In the genomic region with DNA sequence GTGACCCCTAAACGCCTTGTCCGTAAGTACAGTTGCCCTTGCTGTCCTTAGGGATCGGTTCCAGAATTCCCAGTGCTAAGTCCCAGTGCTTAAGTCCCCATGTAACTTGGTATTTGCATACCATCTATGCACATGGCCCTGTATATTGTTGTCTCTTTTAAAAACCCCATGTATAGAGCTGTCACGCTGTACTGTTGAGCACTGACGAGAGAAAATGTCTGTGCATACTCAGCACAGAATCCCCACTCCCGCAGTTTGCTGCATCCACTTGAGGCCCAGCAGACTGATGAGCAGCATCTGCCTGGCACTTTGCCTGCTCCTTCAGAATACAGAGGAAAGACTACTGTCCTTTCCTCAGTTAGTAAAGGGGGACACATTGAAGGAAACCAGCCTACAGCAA, we compare ENCODE assay signal across 14 mouse cellular contexts. TPM values are rescaled to one million over a fixed set of nuclear protein-coding genes. Genes with fewer than 3 reads are reported as not detected.
DNase-seq lines count a peak whose midpoint lies in the region; ATAC-seq and TF ChIP-seq lines count a peak whose summit lies in the region.
"Had no signal": no experiment of that assay in that cellular context is flagged by ENCODE, and none has a peak within 500 bp of the region (broad histone marks: within the 10 kb centered on the region; RNA-seq: fewer than 3 reads in every experiment).

No protein-coding gene starts in this region.

- H3K4me2 ChIP-seq in forebrain, embryonic 15.5 days (replicated peaks) = no peak overlapping the region
- H3K4me2 ChIP-seq in hindbrain, postnatal 0 days (ENCODE audit: low read depth, low read length) = peak overlapping the region; percentile 40
- H3K4me2 ChIP-seq in neural tube, embryonic 13.5 days = peak overlapping the region; percentile 35
- H3K4me2 ChIP-seq: limb, embryonic 13.5 days had no signal

- H3K27ac ChIP-seq in forebrain, embryonic 10.5 days = peak overlapping the region; percentile 71; the same call in 1 of the 2 replicates
- H3K27ac ChIP-seq in forebrain, embryonic 15.5 days (replicated peaks) = peak overlapping the region; percentile 77; the same call in 1 of the 2 replicates
- peak overlapping the region; percentile 75 for H3K27ac ChIP-seq in hindbrain, postnatal 0 days
- H3K27ac ChIP-seq in neural tube, embryonic 13.5 days (replicated peaks) = peak overlapping the region; percentile 84
- H3K27ac ChIP-seq: limb, embryonic 13.5 days had no signal

- 91% methylated on average over 6 of the region's 6 CpGs for WGBS in forebrain, embryonic 10.5 days
- 43% methylated on average over 6 of the region's 6 CpGs for WGBS in forebrain, embryonic 15.5 days
- WGBS in hindbrain, postnatal 0 days = 52% methylated on average over 6 of the region's 6 CpGs
- 48% methylated on average over 6 of the region's 6 CpGs for WGBS in neural tube, embryonic 13.5 days
- 85% methylated on average over 6 of the region's 6 CpGs for WGBS in lung, adult 2 months

- no peak overlapping the region for H3K4me3 ChIP-seq in forebrain, embryonic 10.5 days
- H3K4me3 ChIP-seq in forebrain, embryonic 15.5 days = no peak overlapping the region
- peak overlapping the region; percentile 15 for H3K4me3 ChIP-seq in hindbrain, postnatal 0 days (ENCODE audit: low read length)
- no peak overlapping the region for H3K4me3 ChIP-seq in neural tube, embryonic 13.5 days
- no peak overlapping the region for H3K4me3 ChIP-seq in lung, adult 2 months (replicated peaks; ENCODE audit: extremely low read depth, low read depth, low read length)
- H3K4me3 ChIP-seq: limb, embryonic 13.5 days had no signal

- no peak for TF ChIP-seq CTCF in hindbrain, postnatal 0 days (IDR thresholded peaks at IDR 0.05; ENCODE audit: low read depth)
- no peak for TF ChIP-seq CTCF in lung, adult 2 months (IDR thresholded peaks at IDR 0.05; ENCODE audit: insufficient read depth, low read length)

- TF ChIP-seq POLR2A in lung, adult 2 months (IDR thresholded peaks at IDR 0.05; ENCODE audit: borderline replicate concordance, extremely low read depth, low read depth, low read length) = no peak

- peak; percentile 66; the same call in 1 of the 2 replicates for ATAC-seq in forebrain, embryonic 15.5 days (replicated peaks)
- peak; percentile 20 for ATAC-seq in hindbrain, postnatal 0 days
- ATAC-seq in neural tube, embryonic 13.5 days (ENCODE audit: low read depth) = peak; percentile 60
- ATAC-seq: CD4-positive, CD25-positive, alpha-beta regulatory T cell, adult 4 months had no signal

- H3K9me3 ChIP-seq in forebrain, embryonic 10.5 days = no peaks in the 10 kb centered on the region
- no peaks in the 10 kb centered on the region for H3K9me3 ChIP-seq in forebrain, embryonic 15.5 days
- H3K9me3 ChIP-seq in hindbrain, postnatal 0 days (ENCODE audit: low read length) = no peaks in the 10 kb centered on the region
- no peaks in the 10 kb centered on the region for H3K9me3 ChIP-seq in neural tube, embryonic 13.5 days
- H3K9me3 ChIP-seq: limb, embryonic 13.5 days had no signal

- no peak for DNase-seq in forebrain, embryonic 10.5 days (ENCODE audit: extremely low spot score, low spot score)
- DNase-seq in hindbrain, postnatal 0 days (ENCODE audit: low spot score) = peak; percentile 28
- DNase-seq in heart, postnatal 10 days = no peak
- DNase-seq in lung, adult 2 months = no peak
- DNase-seq in cerebellum, adult 18-20 months = no peak
- DNase-seq: adrenal gland, postnatal 25 days; heart, adult 18-20 months; kidney, adult 11 months; kidney, postnatal 14 days; lung, adult 18-20 months had no signal

- intact Hi-C loops in heart, postnatal 10 days (cut with DNase I) = no loop called here

- no peaks in the 10 kb centered on the region for H3K27me3 ChIP-seq in forebrain, embryonic 10.5 days (ENCODE audit: poor library complexity, severe bottlenecking)
- no peaks in the 10 kb centered on the region for H3K27me3 ChIP-seq in forebrain, embryonic 15.5 days
- no peaks in the 10 kb centered on the region for H3K27me3 ChIP-seq in hindbrain, postnatal 0 days (ENCODE audit: insufficient read depth, low read length)
- no peaks in the 10 kb centered on the region for H3K27me3 ChIP-seq in neural tube, embryonic 13.5 days
- H3K27me3 ChIP-seq: limb, embryonic 13.5 days had no signal

- H3K36me3 ChIP-seq in forebrain, embryonic 10.5 days (replicated peaks) = peaks cover 37% of the 10 kb centered on the region
- H3K36me3 ChIP-seq in forebrain, embryonic 15.5 days = no peaks in the 10 kb centered on the region
- H3K36me3 ChIP-seq in hindbrain, postnatal 0 days (ENCODE audit: insufficient read depth, low read length) = no peaks in the 10 kb centered on the region
- no peaks in the 10 kb centered on the region for H3K36me3 ChIP-seq in neural tube, embryonic 13.5 days

- H3K9ac ChIP-seq in forebrain, embryonic 15.5 days (replicated peaks) = no peak overlapping the region
- peak overlapping the region; percentile 21; the same call in 1 of the 2 replicates for H3K9ac ChIP-seq in hindbrain, postnatal 0 days (replicated peaks; ENCODE audit: low read length)
- no peak overlapping the region for H3K9ac ChIP-seq in neural tube, embryonic 13.5 days
- H3K9ac ChIP-seq: limb, embryonic 13.5 days had no signal

- peaks cover 20% of the 10 kb centered on the region for H3K4me1 ChIP-seq in forebrain, embryonic 10.5 days
- peaks cover 25% of the 10 kb centered on the region for H3K4me1 ChIP-seq in forebrain, embryonic 15.5 days
- 0 out of 2 replicates have a peak, but pooled peaks cover 5% of the 10 kb centered on the region for H3K4me1 ChIP-seq in hindbrain, postnatal 0 days (ENCODE audit: insufficient read depth, low read length)
- H3K4me1 ChIP-seq in neural tube, embryonic 13.5 days (replicated peaks) = peaks cover 35% of the 10 kb centered on the region
- peaks cover 10% of the 10 kb centered on the region for H3K4me1 ChIP-seq in lung, adult 2 months (ENCODE audit: control insufficient read depth, insufficient read depth, low read length)

RNA-seq across cellular contexts. Expression of gene Slc25a18, which starts 0.4 kb away (rescaled TPM):
- polyA plus RNA-seq in forebrain, embryonic 10.5 days (2016; fragmentation: Nextera tagmentation; extraction: Ambion mirVana) = 0.14 and 0.29 TPM in 2 replicates
- polyA plus RNA-seq in forebrain, embryonic 15.5 days (2015; fragmentation: Nextera tagmentation; extraction: Ambion mirVana) = 1.3 and 3.2 TPM in 2 replicates
- total RNA-seq in hindbrain, postnatal 0 days (2014; rRNA removed) = 94.7 and 105 TPM in 2 replicates
- polyA plus RNA-seq in hindbrain, postnatal 0 days (2015; fragmentation: Nextera tagmentation; extraction: Ambion mirVana) = 53.8 and 54.1 TPM in 2 replicates
- polyA plus RNA-seq in neural tube, embryonic 13.5 days (2015; fragmentation: Nextera tagmentation; extraction: Ambion mirVana) = 9.5 and 11.5 TPM in 2 replicates
- total RNA-seq in heart, postnatal 10 days (2021) = under 1 TPM; 0.22 to 0.48 TPM
- 0.74 and 1.6 TPM in 2 replicates for polyA plus RNA-seq in lung, adult 2 months (2012; rRNA removed)

RNA-seq across cellular contexts. Expression of gene Atp6v1e1, which starts 48.8 kb away (rescaled TPM):
- 109 and 110 TPM in 2 replicates for polyA plus RNA-seq in forebrain, embryonic 10.5 days (2016; fragmentation: Nextera tagmentation; extraction: Ambion mirVana)
- 225 and 229 TPM in 2 replicates for polyA plus RNA-seq in forebrain, embryonic 15.5 days (2015; fragmentation: Nextera tagmentation; extraction: Ambion mirVana)
- 201 and 205 TPM in 2 replicates for total RNA-seq in hindbrain, postnatal 0 days (2014; rRNA removed)
- polyA plus RNA-seq in hindbrain, postnatal 0 days (2015; fragmentation: Nextera tagmentation; extraction: Ambion mirVana) = 329 and 344 TPM in 2 replicates
- polyA plus RNA-seq in neural tube, embryonic 13.5 days (2015; fragmentation: Nextera tagmentation; extraction: Ambion mirVana) = 301 TPM in 2 replicates
- total RNA-seq in heart, postnatal 10 days (2021) = 100 to 1,000 TPM; 168 to 172 TPM
- 115 and 161 TPM in 2 replicates for polyA plus RNA-seq in lung, adult 2 months (2012; rRNA removed)
